Mouse (Mus musculus) lung, embryonic 14.5 days (tissue): ENCODE measurements at regions not wholly inside any gene's neighbourhood (a gene's known extent, or its start where the extent isn't known, plus 50 kb on each side); places are given as distances from the start of the nearest gene placed in this dataset.

Source experiments
- ATAC-seq: fragments of 200-750 bp; cut with Nextera tagmentation; 2 replicates; pipeline ENCODE4 v1.8.0; 2017; ENCODE audit warnings: mild to moderate bottlenecking, moderate TSS enrichment, moderate library complexity; ENCODE audit not compliant: insufficient read depth
- DNase-seq: peaks from one replicate; pipeline ENCODE4 v3.0.0-alpha.2; 2015
- H3K27ac ChIP-seq: fragments of 300-500 bp; sonication (generic); 2 replicates; pipeline ENCODE4 v1.5.1; 2014; ENCODE audit warnings: low read depth, mild to moderate bottlenecking, moderate library complexity
- H3K27me3 ChIP-seq: fragments of 300-500 bp; sonication (generic); 2 replicates; pipeline ENCODE4 v1.6.1; 2014; ENCODE audit warnings: low read length, control low read depth; ENCODE audit not compliant: insufficient read depth
- H3K36me3 ChIP-seq: fragments of 300-500 bp; sonication (generic); 2 replicates; pipeline ENCODE4 v1.6.1; 2014; ENCODE audit warnings: control low read depth; ENCODE audit not compliant: insufficient read depth
- H3K4me1 ChIP-seq: fragments of 300-500 bp; sonication (generic); 2 replicates; pipeline ENCODE4 v1.6.1; 2014; ENCODE audit warnings: antibody characterized with exemption, control low read depth; ENCODE audit not compliant: insufficient read depth
- H3K4me2 ChIP-seq: fragments of 300-500 bp; sonication (generic); 2 replicates; pipeline ENCODE4 v1.6.1; 2014; ENCODE audit warnings: mild to moderate bottlenecking
- H3K4me3 ChIP-seq: fragments of 300-500 bp; sonication (generic); 2 replicates; pipeline ENCODE4 v1.5.1; 2014; ENCODE audit warnings: low read depth, low read length
- H3K9ac ChIP-seq: fragments of 300-500 bp; sonication (generic); 2 replicates; pipeline ENCODE4 v1.6.1; 2014
- H3K9me3 ChIP-seq: fragments of 300-500 bp; sonication (generic); 2 replicates; pipeline ENCODE4 v1.6.1; 2016; ENCODE audit warnings: low read depth, low read length, control low read depth
- CTCF ChIP-seq: IDR thresholded peaks from 2 replicates; pipeline ENCODE4 v1.5.1; 2016; ENCODE audit warnings: antibody characterized with exemption, low read depth
- WGBS: fragments of 180-500 bp; shearing (Covaris S2); extraction: QIAGEN DNeasy Blood & Tissue Kit; methylation state at CpG from one replicate; pipeline ENCODE4 v1.1.7; 2014; 5-methylcytosine and 5-hydroxymethylcytosine counted together

DNA sequence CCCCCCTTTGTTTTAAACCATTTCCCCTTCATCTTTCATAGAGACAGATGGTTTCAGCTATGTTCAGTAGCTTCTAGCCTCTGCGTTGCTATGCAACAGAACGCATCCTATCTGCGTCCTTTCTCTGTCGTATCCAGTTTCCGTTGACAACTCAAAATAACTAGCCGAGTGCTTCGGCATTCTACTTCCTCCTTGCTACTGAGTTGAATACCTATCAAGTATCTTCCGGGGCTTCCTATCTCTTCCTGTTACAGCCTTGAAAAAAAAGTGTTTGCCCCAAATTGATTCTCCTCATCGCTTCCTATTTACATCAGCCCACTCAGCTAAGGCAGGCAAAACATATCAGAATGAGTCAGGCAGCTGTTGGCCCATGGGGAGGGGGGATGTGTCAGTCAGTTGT, 114.5 kb upstream of the Nr5a2 start:
- no peak overlapping the region for H3K27ac ChIP-seq
- no peaks in the 10 kb centered on the region for H3K9me3 ChIP-seq
- no peaks in the 10 kb centered on the region for H3K27me3 ChIP-seq
- ATAC-seq (peak; percentile 47; the same call in 1 of the 2 replicates), DNase-seq (peak; percentile 76)
- TF ChIP-seq CTCF, result no peak
- no peak overlapping the region for H3K4me3 ChIP-seq
- H3K4me2 ChIP-seq, result peak overlapping the region; percentile 34
- H3K4me1 ChIP-seq, result peaks cover 3% of the 10 kb centered on the region; the same call in 1 of the 2 replicates
- H3K36me3 ChIP-seq, result no peaks in the 10 kb centered on the region
- no peak overlapping the region for H3K9ac ChIP-seq
- 18% methylated on average over 9 of the region's 9 CpGs for WGBS

DNA sequence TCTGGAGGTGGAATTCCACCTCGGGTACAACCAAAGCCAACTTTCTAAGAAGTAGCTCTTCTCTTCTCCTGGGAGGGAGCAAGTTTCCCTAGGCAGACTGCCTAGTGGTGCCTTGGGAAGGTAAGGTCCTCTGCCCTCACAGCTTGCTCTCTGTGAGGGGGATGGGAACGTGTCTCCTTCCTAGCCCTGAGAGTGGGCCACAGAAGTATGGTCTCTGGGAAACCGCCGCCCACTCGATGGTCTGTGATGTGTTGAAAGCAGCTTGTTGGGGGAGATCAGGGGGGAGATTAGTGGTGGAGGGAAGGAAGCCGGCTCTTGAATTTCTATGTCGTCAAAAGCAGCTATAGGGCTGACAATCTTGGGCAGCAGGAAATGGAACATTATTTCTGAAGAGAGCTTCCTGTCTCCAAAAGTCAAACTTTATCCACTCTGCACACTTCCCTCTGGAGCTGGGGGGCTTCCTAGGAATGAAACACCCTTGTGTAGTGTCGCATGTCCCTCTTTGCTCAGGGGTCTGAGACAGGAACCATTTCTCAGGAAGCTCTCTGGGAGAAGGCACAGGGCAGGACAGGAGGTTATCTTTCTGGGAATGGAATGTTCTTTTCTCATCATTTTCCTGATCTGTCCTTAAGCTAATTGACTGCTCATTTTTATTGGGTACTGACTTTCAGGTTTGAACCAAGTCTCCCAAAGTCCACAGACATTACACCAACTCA, 113.8 kb upstream of the Nr5a2 start:
- Histone ChIP-seq H3K4me3 (no peak overlapping the region), H3K4me2 (no peak overlapping the region), H3K9ac (no peak overlapping the region), H3K4me1 (peaks cover 3% of the 10 kb centered on the region; the same call in 1 of the 2 replicates), H3K9me3 (no peaks in the 10 kb centered on the region), H3K27me3 (no peaks in the 10 kb centered on the region), H3K36me3 (no peaks in the 10 kb centered on the region), H3K27ac (no peak overlapping the region)
- no peak for TF ChIP-seq CTCF
- ATAC-seq (peak; percentile 60; the same call in 1 of the 2 replicates), DNase-seq (peak; percentile 8)
- WGBS, result 40% methylated on average over 8 of the region's 8 CpGs

DNA sequence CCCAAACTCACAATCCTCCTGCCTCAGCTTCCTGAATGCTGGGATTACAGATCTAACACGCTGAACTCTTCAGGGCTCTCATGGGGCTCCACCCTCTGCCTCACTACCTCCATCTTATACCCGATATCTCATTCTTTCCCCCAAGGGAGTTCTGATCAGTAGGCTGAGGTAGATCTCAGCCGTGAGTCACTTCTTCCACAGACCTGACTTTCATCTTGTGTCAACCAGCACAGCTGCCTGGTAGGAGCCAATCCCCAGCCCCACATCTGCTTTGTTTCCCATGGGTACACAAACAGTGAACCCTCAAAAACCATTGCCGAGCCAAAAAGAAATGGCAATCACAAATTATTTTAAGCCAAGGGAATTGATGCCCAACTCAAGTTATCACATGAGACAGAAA, 100.7 kb upstream of the Nr5a2 start:
- no peaks in the 10 kb centered on the region for H3K9me3 ChIP-seq
- H3K9ac ChIP-seq, result no peak overlapping the region
- no peaks in the 10 kb centered on the region for H3K4me1 ChIP-seq
- 77% methylated on average over 4 of the region's 4 CpGs for WGBS
- H3K4me2 ChIP-seq, result no peak overlapping the region
- no peak overlapping the region for H3K4me3 ChIP-seq
- no peaks in the 10 kb centered on the region for H3K36me3 ChIP-seq
- H3K27me3 ChIP-seq, result no peaks in the 10 kb centered on the region
- DNase-seq (no peak), ATAC-seq (no peak)
- TF ChIP-seq CTCF, result no peak
- no peak overlapping the region for H3K27ac ChIP-seq

GRCm38 (mm10) chr1:137053134-137053533, 92.9 kb upstream of the Nr5a2 start:
- H3K27me3 ChIP-seq, result no peaks in the 10 kb centered on the region
- H3K9me3 ChIP-seq, result no peaks in the 10 kb centered on the region
- no peaks in the 10 kb centered on the region for H3K36me3 ChIP-seq
- no peak overlapping the region for H3K27ac ChIP-seq
- no peak overlapping the region for H3K4me3 ChIP-seq
- ATAC-seq (no peak), DNase-seq (no peak)
- no peak for TF ChIP-seq CTCF
- no peak overlapping the region for H3K4me2 ChIP-seq
- no peaks in the 10 kb centered on the region for H3K4me1 ChIP-seq
- no peak overlapping the region for H3K9ac ChIP-seq

- H3K9ac ChIP-seq, result no peak overlapping the region
- 96% methylated on average over 13 of the region's 13 CpGs for WGBS
- no peaks in the 10 kb centered on the region for H3K9me3 ChIP-seq
- no peak for TF ChIP-seq CTCF
- ATAC-seq, result no peak
- H3K27me3 ChIP-seq, result no peaks in the 10 kb centered on the region
- H3K36me3 ChIP-seq, result no peaks in the 10 kb centered on the region
- H3K4me2 ChIP-seq, result no peak overlapping the region
- H3K4me3 ChIP-seq, result no peak overlapping the region
- H3K4me1 ChIP-seq, result no peaks in the 10 kb centered on the region
- DNase-seq, result no peak
- H3K27ac ChIP-seq, result no peak overlapping the region
These were observed 91.3 kb upstream of the Nr5a2 start for GRCm38 (mm10) chr1:137051515-137051914.

GRCm38 (mm10) chr1:137044076-137044475, 83.8 kb upstream of the Nr5a2 start:
- TF ChIP-seq CTCF, result no peak
- Histone ChIP-seq H3K36me3 (no peaks in the 10 kb centered on the region), H3K27ac (no peak overlapping the region), H3K4me2 (no peak overlapping the region), H3K4me1 (no peaks in the 10 kb centered on the region), H3K27me3 (no peaks in the 10 kb centered on the region), H3K9me3 (no peaks in the 10 kb centered on the region), H3K4me3 (no peak overlapping the region), H3K9ac (no peak overlapping the region)
- ATAC-seq (no peak), DNase-seq (no peak)
- 81% methylated on average over 6 of the region's 6 CpGs for WGBS

GRCm38 (mm10) chr1:137042414-137043010, 82.3 kb upstream of the Nr5a2 start:
- H3K27me3 ChIP-seq, result no peaks in the 10 kb centered on the region
- no peak for TF ChIP-seq CTCF
- no peaks in the 10 kb centered on the region for H3K9me3 ChIP-seq
- 81% methylated on average over 17 of the region's 17 CpGs for WGBS
- no peak overlapping the region for H3K27ac ChIP-seq
- H3K4me3 ChIP-seq, result no peak overlapping the region
- DNase-seq (no peak), ATAC-seq (no peak)
- H3K9ac ChIP-seq, result no peak overlapping the region
- H3K4me1 ChIP-seq, result no peaks in the 10 kb centered on the region
- no peaks in the 10 kb centered on the region for H3K36me3 ChIP-seq
- no peak overlapping the region for H3K4me2 ChIP-seq
